Comparison of ENCODE assay signal across 17 mouse cellular contexts in the genomic region with DNA sequence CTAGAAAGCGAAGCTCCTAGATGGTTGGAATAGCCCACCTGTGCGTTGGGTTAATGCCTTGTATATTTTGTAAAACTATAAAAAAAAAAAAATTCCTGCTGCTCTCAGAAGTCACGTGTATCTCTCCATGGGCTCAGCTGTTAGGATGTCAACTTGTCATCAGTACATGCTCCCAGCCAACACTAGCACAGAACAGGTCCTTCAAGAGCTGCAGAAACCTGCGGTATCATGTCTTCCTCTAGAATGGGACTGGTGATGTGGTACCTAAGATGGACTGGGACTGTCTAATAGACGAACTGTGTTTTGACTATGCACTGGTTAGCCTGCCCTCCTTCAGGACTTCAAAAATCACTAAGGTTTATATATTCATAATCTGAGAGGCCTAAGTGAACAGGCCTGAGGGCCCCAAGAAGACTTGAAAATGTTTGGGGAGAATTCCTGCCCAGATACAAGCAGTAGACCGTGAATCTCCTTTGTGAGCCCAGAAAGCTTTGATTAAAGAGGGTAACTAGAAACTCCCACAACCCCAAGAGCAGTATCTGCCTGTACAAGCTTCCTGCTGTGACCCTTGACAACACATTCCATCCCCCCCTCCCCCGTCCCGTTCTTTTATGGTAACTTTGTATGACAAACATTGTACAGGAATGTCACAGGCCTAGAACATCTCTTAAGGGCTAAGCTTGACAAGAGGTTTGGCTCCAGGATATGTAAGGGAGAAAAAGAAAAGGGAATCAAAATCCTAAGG.
DNase-seq lines count a peak whose midpoint lies in the region; ATAC-seq lines count a peak whose summit lies in the region.
"Had no signal": no experiment of that assay in that cellular context is flagged by ENCODE, and none has a peak within 500 bp of the region (broad histone marks: within the 10 kb centered on the region; RNA-seq: fewer than 3 reads in every experiment).

No protein-coding gene starts in this region.

- no peak for ATAC-seq in midbrain, embryonic 16.5 days
- ATAC-seq in forebrain, embryonic 13.5 days, result peak; percentile 32
- ATAC-seq: CD4-positive, CD25-positive, alpha-beta regulatory T cell, adult 4 months; Patski had no signal

- H3K4me3 ChIP-seq in midbrain, embryonic 10.5 days, result no peak overlapping the region
- H3K4me3 ChIP-seq in midbrain, embryonic 16.5 days (ENCODE audit: low read depth, low read length), result no peak overlapping the region
- H3K4me3 ChIP-seq in forebrain, embryonic 13.5 days, result no peak overlapping the region
- H3K4me3 ChIP-seq: heart, embryonic 12.5 days; liver, embryonic 13.5 days had no signal

- no peaks in the 10 kb centered on the region for H3K27me3 ChIP-seq in midbrain, embryonic 10.5 days (ENCODE audit: low read depth, poor library complexity, severe bottlenecking)
- H3K27me3 ChIP-seq in midbrain, embryonic 16.5 days (ENCODE audit: control insufficient read depth, insufficient read depth, low read depth, low read length), result no peaks in the 10 kb centered on the region
- H3K27me3 ChIP-seq in forebrain, embryonic 13.5 days, result no peaks in the 10 kb centered on the region
- H3K27me3 ChIP-seq: heart, embryonic 12.5 days; liver, embryonic 13.5 days; Patski had no signal

- H3K4me1 ChIP-seq in midbrain, embryonic 10.5 days, result peaks cover 77% of the 10 kb centered on the region
- peaks cover 4% of the 10 kb centered on the region; the same call in 1 of the 2 replicates for H3K4me1 ChIP-seq in midbrain, embryonic 16.5 days (ENCODE audit: control insufficient read depth, insufficient read depth, low read length)
- peaks cover 53% of the 10 kb centered on the region for H3K4me1 ChIP-seq in forebrain, embryonic 13.5 days
- H3K4me1 ChIP-seq: liver, embryonic 13.5 days had no signal

- peak; percentile 31 for DNase-seq in midbrain, embryonic 10.5 days (ENCODE audit: low spot score)
- peak; percentile 68 for DNase-seq in embryo, embryonic 10.5 days (ENCODE audit: low spot score)
- peak; percentile 70 for DNase-seq in mesoderm, embryonic 11.5 days (ENCODE audit: low read depth, low spot score)
- no peak for DNase-seq in left cerebral cortex, postnatal 14 days (ENCODE audit: low spot score in 2 of 2)
- DNase-seq in liver, result no peak
- DNase-seq in urinary bladder, adult 2 months (ENCODE audit: low spot score), result no peak
- DNase-seq: adrenal gland, adult 2 months; cerebellum, postnatal 36 days; gastrocnemius, postnatal 10 days; liver, embryonic 13.5 days; right cerebral cortex, adult 18-20 months; thymus, adult 18-20 months had no signal

- intact Hi-C loops in left cerebral cortex, postnatal 14 days (cut with DNase I), result no loop called here

- H3K9ac ChIP-seq in midbrain, embryonic 16.5 days (ENCODE audit: low read depth, low read length), result no peak overlapping the region
- H3K9ac ChIP-seq in forebrain, embryonic 13.5 days, result no peak overlapping the region
- H3K9ac ChIP-seq: heart, embryonic 12.5 days; liver, embryonic 13.5 days had no signal

- H3K9me3 ChIP-seq in midbrain, embryonic 10.5 days (replicated peaks), result peaks cover 3% of the 10 kb centered on the region; the same call in 1 of the 2 replicates
- no peaks in the 10 kb centered on the region for H3K9me3 ChIP-seq in midbrain, embryonic 16.5 days (replicated peaks; ENCODE audit: control insufficient read depth, low read length, poor library complexity, severe bottlenecking)
- H3K9me3 ChIP-seq in forebrain, embryonic 13.5 days (replicated peaks), result no peaks in the 10 kb centered on the region
- H3K9me3 ChIP-seq: heart, embryonic 12.5 days; liver, embryonic 13.5 days had no signal

- H3K27ac ChIP-seq in midbrain, embryonic 10.5 days (replicated peaks), result peak overlapping the region; percentile 49
- no peak overlapping the region for H3K27ac ChIP-seq in midbrain, embryonic 16.5 days (ENCODE audit: low read length)
- peak overlapping the region; percentile 42; the same call in 1 of the 2 replicates for H3K27ac ChIP-seq in forebrain, embryonic 13.5 days
- H3K27ac ChIP-seq: liver, embryonic 13.5 days had no signal

- H3K4me2 ChIP-seq in midbrain, embryonic 16.5 days (ENCODE audit: low read length), result no peak overlapping the region
- H3K4me2 ChIP-seq in forebrain, embryonic 13.5 days, result no peak overlapping the region
- H3K4me2 ChIP-seq: heart, embryonic 12.5 days; liver, embryonic 13.5 days had no signal

- H3K36me3 ChIP-seq in midbrain, embryonic 10.5 days, result 0 out of 2 replicates have a peak, but pooled peaks cover 3% of the 10 kb centered on the region
- H3K36me3 ChIP-seq in midbrain, embryonic 16.5 days (ENCODE audit: control insufficient read depth, insufficient read depth, low read length), result no peaks in the 10 kb centered on the region
- H3K36me3 ChIP-seq in forebrain, embryonic 13.5 days (ENCODE audit: poor library complexity, severe bottlenecking), result no peaks in the 10 kb centered on the region
- H3K36me3 ChIP-seq: heart, embryonic 12.5 days; liver, embryonic 13.5 days had no signal

- WGBS in midbrain, embryonic 10.5 days, result 43% methylated on average over 8 of the region's 8 CpGs
- WGBS in midbrain, embryonic 16.5 days, result 38% methylated on average over 8 of the region's 8 CpGs
- 40% methylated on average over 8 of the region's 8 CpGs for WGBS in forebrain, embryonic 13.5 days

Comparison
In these comparisons a context has a peak if more than half of its experiments do, and no peak if none do; other contexts are left out.
1. DNase-seq: peak in midbrain, embryonic 10.5 days (single experiment), embryo, embryonic 10.5 days (single experiment) and mesoderm, embryonic 11.5 days (single experiment); none in left cerebral cortex, postnatal 14 days (0 of 2), liver (single experiment) and urinary bladder, adult 2 months (single experiment).